Mouse (Mus musculus) hindbrain, embryonic 13.5 days (tissue): ENCODE results near the gene Mfsd1. TPM values are rescaled to one million over a fixed set of nuclear protein-coding genes. Genes with fewer than 3 reads are reported as not detected.
A peak's percentile ranks its signal among the peaks of the same experiment; 100 is the strongest.

Experiments
- ATAC-seq: fragments of 200-750 bp; cut with Nextera tagmentation; 2 replicates; pipeline ENCODE4 v1.8.0; 2017; ENCODE audit warnings: moderate TSS enrichment; ENCODE audit not compliant: low FRiP score
- H3K27ac ChIP-seq: fragments of 300-500 bp; sonication (generic); 2 replicates; pipeline ENCODE4 v1.5.1; 2015; ENCODE audit warnings: inconsistent platforms, mild to moderate bottlenecking, moderate library complexity
- H3K27me3 ChIP-seq: fragments of 300-500 bp; sonication (generic); 2 replicates; pipeline ENCODE4 v1.6.1; 2015; ENCODE audit warnings: mild to moderate bottlenecking, inconsistent platforms
- H3K36me3 ChIP-seq: fragments of 300-500 bp; sonication (generic); 2 replicates; pipeline ENCODE4 v1.6.1; 2015; ENCODE audit warnings: mild to moderate bottlenecking, inconsistent platforms
- H3K4me1 ChIP-seq: fragments of 300-500 bp; sonication (generic); replicated peaks from 2 replicates; pipeline ENCODE4 v1.6.1; 2015; ENCODE audit warnings: inconsistent platforms
- H3K4me2 ChIP-seq: fragments of 300-500 bp; sonication (generic); 2 replicates; pipeline ENCODE4 v1.6.1; 2015; ENCODE audit warnings: inconsistent platforms, mild to moderate bottlenecking, moderate library complexity
- H3K4me3 ChIP-seq: fragments of 300-500 bp; sonication (generic); 2 replicates; pipeline ENCODE4 v1.5.1; 2015; ENCODE audit warnings: mild to moderate bottlenecking, inconsistent platforms
- H3K9ac ChIP-seq: fragments of 300-500 bp; sonication (generic); 2 replicates; pipeline ENCODE4 v1.6.1; 2015; ENCODE audit warnings: mild to moderate bottlenecking, inconsistent platforms
- H3K9me3 ChIP-seq: fragments of 300-500 bp; sonication (generic); 2 replicates; pipeline ENCODE4 v1.6.1; 2016; ENCODE audit warnings: inconsistent platforms
- WGBS: fragments of 180-500 bp; shearing (Covaris S2); methylation state at CpG from one replicate; pipeline ENCODE4 v1.1.7; 2015; 5-methylcytosine and 5-hydroxymethylcytosine counted together
- polyA plus RNA-seq: library from polyadenylated mRNA; unstranded; fragments of >200 nt; fragmentation: Nextera tagmentation; extraction: Ambion mirVana; gene quantifications from 2 replicates; pipeline ENCODE4 v1.2.1, GENCODE M21; 2015

Gene Mfsd1
- 39.0 and 48.0 TPM in 2 replicates for polyA plus RNA-seq

DNA sequence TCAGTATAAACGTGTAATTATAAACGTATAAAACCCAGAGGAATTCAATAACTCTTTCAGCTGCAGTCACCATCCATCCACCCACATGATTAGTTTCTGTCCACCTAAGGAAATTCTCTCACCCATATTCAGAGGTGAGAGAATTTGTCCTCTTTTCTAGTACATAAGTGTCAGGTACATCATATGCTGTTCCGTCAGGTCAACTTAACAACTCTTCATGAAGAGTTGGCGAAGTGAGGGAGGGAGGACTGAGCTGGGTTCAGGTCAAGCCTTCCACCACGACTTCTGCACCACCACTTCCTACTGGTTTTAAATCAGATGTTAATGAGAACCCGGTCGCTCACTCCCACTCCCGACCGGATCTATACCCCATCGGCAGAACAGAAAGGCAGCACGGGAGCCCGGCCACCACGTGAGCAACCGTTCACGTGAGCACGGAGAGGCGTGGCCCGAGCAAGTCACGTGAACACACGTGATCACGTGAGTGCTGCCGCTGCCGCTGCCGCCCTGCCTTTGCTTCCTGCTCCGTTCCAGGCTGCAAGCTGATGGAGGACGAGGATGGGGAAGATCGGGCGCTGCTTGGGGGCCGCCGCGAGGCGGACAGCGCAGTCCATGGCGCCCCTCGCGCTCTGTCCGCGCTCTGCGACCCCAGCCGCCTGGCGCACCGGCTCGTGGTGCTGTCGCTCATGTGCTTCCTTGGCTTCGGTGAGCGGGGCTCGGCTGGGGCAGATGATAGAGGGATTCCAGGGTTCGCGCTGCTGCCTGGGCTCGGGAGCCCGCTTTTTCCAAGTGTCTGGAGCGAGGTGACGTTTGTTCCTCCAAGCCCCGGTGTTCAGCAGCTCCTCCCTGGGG, at the start of gene Mfsd1:
Gene Mfsd1, plus strand, starts transcription at position 469 of the 852 bp plus-strand sequence.
- peak within 1 kb of the TSS; percentile 88 for H3K9ac ChIP-seq
- peak within 1 kb of the TSS; percentile 93 for H3K4me2 ChIP-seq
- H3K27ac ChIP-seq, result peak within 1 kb of the TSS; percentile 79
- no peaks in the 10 kb centered on the region for H3K9me3 ChIP-seq
- peak within 1 kb of the TSS; percentile 90 for H3K4me3 ChIP-seq
- peaks cover 14% of the 10 kb centered on the region for H3K36me3 ChIP-seq
- H3K4me1 ChIP-seq, result peaks cover 15% of the 10 kb centered on the region
- ATAC-seq, result peak; percentile 94
- peaks cover 20% of the 10 kb centered on the region for H3K27me3 ChIP-seq
- 4% methylated on average over 54 of the region's 54 CpGs for WGBS

DNA sequence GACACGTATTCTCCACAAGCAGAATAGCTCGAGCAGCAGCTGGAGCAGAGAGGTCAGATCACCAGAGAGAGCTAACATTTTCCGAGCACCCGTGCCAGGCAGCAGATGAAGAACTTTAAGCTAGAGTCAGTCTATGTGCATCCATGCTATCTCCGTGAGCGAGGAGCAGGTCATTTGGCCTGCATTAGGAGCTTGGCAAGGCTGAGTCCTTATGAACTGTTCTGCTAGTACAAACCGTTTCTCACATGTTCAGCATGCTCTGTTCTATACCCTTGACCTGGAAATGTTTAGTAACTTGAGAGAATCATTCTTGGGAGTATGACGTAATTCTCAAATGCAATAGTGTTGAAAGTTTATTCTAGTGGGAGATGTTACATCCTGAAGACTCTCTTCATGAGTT, 38.9 kb upstream of the Mfsd1 start:
- H3K4me1 ChIP-seq, result no peaks in the 10 kb centered on the region
- no peaks in the 10 kb centered on the region for H3K36me3 ChIP-seq
- H3K9ac ChIP-seq, result no peak overlapping the region
- 83% methylated on average over 8 of the region's 8 CpGs for WGBS
- no peak for ATAC-seq
- H3K27ac ChIP-seq, result no peak overlapping the region
- no peak overlapping the region for H3K4me2 ChIP-seq
- H3K9me3 ChIP-seq, result no peaks in the 10 kb centered on the region
- H3K27me3 ChIP-seq, result no peaks in the 10 kb centered on the region
- H3K4me3 ChIP-seq, result no peak overlapping the region

DNA sequence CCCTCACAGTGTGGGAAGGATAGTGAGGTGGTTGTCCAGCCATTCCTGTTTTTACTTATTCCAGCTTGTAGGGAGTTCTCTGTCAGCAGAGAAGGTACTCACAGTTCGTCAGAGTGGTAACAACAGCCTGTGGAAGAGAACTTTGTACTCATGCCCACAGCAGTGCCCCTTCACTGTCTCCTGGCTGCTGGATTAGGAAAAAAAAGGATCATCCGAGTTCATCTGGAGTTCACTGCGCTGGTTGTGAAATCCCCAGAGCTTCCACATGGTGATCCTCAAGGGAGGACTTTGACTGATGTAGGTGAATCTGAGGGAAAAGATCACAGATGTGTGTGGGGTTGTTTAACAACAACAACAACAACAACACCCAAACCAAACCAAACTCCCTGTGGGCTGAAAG, 31.3 kb upstream of the Mfsd1 start:
- Histone ChIP-seq H3K27ac (no peak overlapping the region), H3K4me2 (no peak overlapping the region), H3K9me3 (no peaks in the 10 kb centered on the region), H3K27me3 (no peaks in the 10 kb centered on the region), H3K4me1 (peaks cover 2% of the 10 kb centered on the region; the same call in 1 of the 2 replicates), H3K9ac (no peak overlapping the region), H3K36me3 (no peaks in the 10 kb centered on the region), H3K4me3 (no peak overlapping the region)
- WGBS, result 73% methylated on average over 3 of the region's 3 CpGs
- no peak for ATAC-seq

DNA sequence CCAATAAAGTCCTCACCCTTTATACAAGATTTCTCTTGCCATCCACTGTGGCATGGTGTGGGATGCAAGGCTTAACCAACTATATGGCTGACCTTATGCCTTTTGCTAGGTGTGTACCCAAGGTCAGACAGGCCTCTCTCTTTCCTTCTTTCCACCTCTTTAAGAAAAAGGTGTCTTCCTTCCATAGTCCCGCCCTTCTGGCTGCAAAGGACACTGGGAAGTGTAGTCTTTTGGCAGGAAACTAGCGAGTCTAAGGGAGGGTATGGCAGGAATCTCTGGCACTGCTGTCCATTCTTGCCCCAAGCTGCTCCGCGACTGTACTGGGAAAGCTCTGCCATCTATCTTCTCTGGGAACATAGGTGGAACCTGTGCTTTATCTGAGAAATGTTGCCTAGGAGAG, 29.3 kb upstream of the Mfsd1 start:
- peak; percentile 33 for ATAC-seq
- H3K4me2 ChIP-seq, result no peak overlapping the region
- 47% methylated on average over 4 of the region's 4 CpGs for WGBS

DNA sequence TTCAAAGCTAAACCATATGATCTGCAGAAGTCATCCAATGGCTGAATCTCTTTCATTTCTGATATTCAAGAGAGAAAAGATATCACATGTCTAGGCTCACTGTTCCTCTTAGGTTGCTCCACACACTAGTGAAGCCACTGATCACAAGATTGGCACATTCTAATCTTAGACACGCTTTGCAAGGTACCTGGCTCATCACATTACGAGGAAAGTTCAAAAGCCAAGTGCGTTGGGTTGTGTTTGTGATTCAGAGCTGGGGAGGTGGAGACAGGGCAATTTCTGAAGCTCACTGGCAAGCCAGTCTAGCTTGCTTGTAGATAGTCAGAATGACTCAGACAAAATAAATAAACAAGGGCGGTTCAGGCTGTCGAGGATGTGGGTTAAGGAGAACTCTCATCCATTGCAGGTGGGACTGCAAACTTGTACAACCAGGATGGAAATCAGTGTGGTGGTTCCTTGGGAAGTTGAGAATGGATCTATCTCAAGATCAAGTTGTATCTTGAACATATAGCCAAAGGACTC, 28.6 kb upstream of the Mfsd1 start:
- H3K9ac ChIP-seq, result no peak overlapping the region
- no peak overlapping the region for H3K4me3 ChIP-seq
- no peak overlapping the region for H3K4me2 ChIP-seq
- no peak for ATAC-seq
- no peaks in the 10 kb centered on the region for H3K9me3 ChIP-seq
- H3K27ac ChIP-seq, result no peak overlapping the region
- no peaks in the 10 kb centered on the region for H3K27me3 ChIP-seq
- peaks cover 20% of the 10 kb centered on the region for H3K4me1 ChIP-seq
- 91% methylated on average over 5 of the region's 5 CpGs for WGBS
- no peaks in the 10 kb centered on the region for H3K36me3 ChIP-seq

More for the DNA sequence above, 29.3 kb upstream of the Mfsd1 start:
- H3K36me3 ChIP-seq, result no peaks in the 10 kb centered on the region
- no peak overlapping the region for H3K27ac ChIP-seq
- no peak overlapping the region for H3K9ac ChIP-seq
- no peaks in the 10 kb centered on the region for H3K27me3 ChIP-seq
- peaks cover 20% of the 10 kb centered on the region for H3K4me1 ChIP-seq
- no peak overlapping the region for H3K4me3 ChIP-seq
- H3K9me3 ChIP-seq, result no peaks in the 10 kb centered on the region

DNA sequence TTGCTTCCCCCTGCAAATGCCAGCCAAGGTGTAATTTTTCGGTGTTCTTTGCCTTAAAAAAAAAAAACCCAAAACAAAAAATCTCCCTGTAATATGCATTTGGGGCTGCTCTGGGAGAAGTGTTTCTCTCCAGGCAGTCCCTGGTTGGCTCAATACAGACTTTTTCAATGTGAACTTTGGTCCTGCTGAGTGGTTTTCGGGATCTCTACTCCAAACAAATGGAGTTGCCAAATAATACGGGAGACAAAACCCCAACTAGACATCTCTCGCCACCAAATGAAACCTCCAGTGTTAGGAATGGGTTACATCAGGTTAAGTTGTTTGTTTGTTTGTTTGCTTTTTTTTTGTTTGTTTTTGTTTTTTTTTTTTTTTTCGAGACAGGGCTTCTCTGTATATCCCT, 27.3 kb upstream of the Mfsd1 start:
- ATAC-seq, result no peak
- peaks cover 20% of the 10 kb centered on the region for H3K4me1 ChIP-seq
- no peak overlapping the region for H3K4me3 ChIP-seq
- no peak overlapping the region for H3K4me2 ChIP-seq
- no peak overlapping the region for H3K9ac ChIP-seq
- no peak overlapping the region for H3K27ac ChIP-seq
- no peaks in the 10 kb centered on the region for H3K36me3 ChIP-seq
- no peaks in the 10 kb centered on the region for H3K9me3 ChIP-seq
- 92% methylated on average over 5 of the region's 5 CpGs for WGBS
- H3K27me3 ChIP-seq, result no peaks in the 10 kb centered on the region

DNA sequence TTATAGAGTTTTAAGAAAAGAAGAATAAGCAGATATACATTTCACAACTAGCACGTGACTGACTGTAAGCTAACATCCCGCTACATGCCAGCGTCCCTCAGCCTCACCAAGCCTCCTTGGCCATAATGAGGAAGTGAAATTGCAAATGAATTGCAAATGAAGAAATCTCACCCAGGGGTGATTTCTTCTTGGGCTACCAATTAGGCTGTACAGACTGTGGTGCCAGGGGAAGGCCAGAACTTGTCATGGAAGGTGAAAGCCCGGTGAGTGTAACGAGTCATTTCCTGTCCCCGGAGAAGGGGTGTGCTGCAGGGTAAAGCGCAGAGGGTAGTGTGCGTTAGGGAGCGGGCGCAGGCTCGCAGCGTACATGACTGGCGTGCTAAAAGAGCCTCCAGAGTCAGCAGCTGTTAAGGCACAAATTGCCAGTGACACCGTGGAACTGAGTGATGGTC, 25.3 kb upstream of the Mfsd1 start:
- peak overlapping the region; percentile 68 for H3K27ac ChIP-seq
- peak overlapping the region; percentile 51 for H3K4me2 ChIP-seq
- H3K4me1 ChIP-seq, result peaks cover 20% of the 10 kb centered on the region
- H3K27me3 ChIP-seq, result no peaks in the 10 kb centered on the region
- peak overlapping the region; percentile 51; the same call in 1 of the 2 replicates for H3K9ac ChIP-seq
- WGBS, result 21% methylated on average over 14 of the region's 14 CpGs
- ATAC-seq, result peak; percentile 86
- peak overlapping the region; percentile 29 for H3K4me3 ChIP-seq
- H3K9me3 ChIP-seq, result no peaks in the 10 kb centered on the region
- H3K36me3 ChIP-seq, result no peaks in the 10 kb centered on the region

DNA sequence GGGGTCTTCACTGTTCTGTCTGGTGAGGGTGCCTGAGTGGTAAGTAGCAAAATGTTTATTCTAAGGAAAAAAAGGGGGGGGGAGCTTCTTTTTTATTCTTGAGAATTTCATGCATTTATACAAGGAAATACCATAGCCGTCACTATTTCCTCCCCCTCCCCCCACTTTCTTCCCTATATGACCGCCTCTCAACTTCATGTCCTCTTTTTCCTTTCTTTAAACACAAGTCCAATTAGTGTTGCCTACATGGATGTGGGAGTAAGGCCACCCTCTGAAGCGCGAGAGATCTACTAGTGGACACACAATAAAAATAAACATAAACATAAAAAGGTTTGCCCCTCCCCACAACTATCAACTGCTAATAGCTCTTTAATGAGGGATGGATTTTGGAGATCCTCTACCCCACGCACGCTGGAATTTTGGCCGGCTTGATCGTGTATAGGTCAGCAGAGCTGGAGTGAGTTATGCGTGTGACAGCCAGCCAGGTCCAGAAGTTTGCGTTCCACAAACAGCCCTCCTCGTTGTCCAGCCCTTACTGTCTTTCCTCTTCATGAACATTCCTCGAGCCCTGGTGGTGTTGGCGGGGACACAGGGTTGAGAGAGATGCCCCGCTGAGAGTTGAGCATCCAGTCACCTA, 24.7 kb upstream of the Mfsd1 start:
- peak overlapping the region; percentile 51 for H3K4me2 ChIP-seq
- peaks cover 20% of the 10 kb centered on the region for H3K4me1 ChIP-seq
- no peaks in the 10 kb centered on the region for H3K27me3 ChIP-seq
- no peak overlapping the region for H3K9ac ChIP-seq
- no peaks in the 10 kb centered on the region for H3K9me3 ChIP-seq
- H3K36me3 ChIP-seq, result no peaks in the 10 kb centered on the region
- H3K4me3 ChIP-seq, result peak overlapping the region; percentile 29; the same call in 1 of the 2 replicates
- 64% methylated on average over 14 of the region's 14 CpGs for WGBS
- peak; percentile 40; the same call in 1 of the 2 replicates for ATAC-seq
- peak overlapping the region; percentile 68 for H3K27ac ChIP-seq

DNA sequence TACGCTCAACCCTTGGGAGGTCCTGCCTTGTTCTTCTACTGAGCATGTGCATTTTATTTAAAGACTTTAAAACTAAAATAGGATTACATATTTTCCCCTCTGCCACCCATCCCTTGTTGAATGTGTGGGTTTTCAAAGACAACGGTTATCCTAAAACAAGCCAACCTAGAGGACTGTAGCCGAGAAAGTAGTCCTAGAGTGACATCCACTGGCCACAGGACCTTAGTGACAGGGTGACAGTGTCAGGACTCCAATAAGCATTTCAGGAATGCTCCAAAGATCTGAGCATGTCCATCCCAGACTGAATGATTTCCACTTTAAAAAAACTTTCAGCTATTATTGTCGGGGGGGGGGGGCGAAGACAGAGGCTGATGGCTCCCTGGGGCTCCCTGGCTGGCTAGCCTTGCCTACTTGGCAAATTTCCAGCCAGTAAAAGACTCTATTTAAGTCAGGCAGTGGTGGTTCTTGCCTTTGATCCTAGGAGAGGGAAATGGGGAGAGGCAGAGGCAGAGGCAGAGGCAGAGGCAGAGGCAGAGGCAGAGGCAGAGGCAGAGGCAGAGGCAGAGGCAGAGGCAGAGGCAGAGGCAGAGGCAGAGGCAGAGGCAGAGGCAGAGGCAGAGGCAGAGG, 17.7 kb upstream of the Mfsd1 start:
- Histone ChIP-seq H3K4me1 (no peaks in the 10 kb centered on the region), H3K27ac (no peak overlapping the region), H3K27me3 (peaks cover 10% of the 10 kb centered on the region), H3K9ac (no peak overlapping the region), H3K9me3 (no peaks in the 10 kb centered on the region), H3K36me3 (no peaks in the 10 kb centered on the region), H3K4me2 (no peak overlapping the region), H3K4me3 (no peak overlapping the region)
- no peak for ATAC-seq
- WGBS, result 49% methylated on average over 5 of the region's 5 CpGs

DNA sequence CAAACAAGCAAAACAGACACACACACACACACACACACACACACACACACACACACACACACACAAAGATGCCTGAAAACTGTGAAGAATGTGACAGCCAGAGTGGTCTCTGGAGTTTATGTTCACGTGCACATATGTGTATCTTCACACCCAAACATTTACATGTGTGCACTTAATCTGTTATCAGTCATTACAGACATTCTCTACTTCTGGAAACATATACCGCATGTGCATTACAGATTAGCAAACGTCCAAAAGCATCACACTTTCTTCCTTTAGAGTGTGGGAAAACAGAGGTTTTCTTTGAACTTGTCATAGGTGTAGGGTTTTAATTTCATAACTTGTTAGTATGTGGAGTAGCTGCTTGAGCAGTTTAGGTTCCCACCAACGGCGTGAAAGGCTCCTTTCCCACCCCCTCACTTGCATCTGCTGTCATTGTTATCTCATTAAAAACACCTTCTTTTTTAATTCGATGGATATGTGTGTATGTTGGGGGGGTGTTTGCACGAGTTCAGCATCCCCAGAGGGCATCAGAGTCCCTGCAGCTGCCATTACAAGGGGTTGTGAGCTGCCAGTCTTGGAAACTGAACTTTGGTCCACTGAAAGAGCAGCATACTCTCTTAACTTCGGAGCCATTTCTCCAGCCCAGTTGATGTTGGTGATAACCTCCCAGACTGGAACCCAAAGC, 16.9 kb upstream of the Mfsd1 start:
- H3K9me3 ChIP-seq, result no peaks in the 10 kb centered on the region
- no peak overlapping the region for H3K4me3 ChIP-seq
- no peak overlapping the region for H3K9ac ChIP-seq
- WGBS, result 76% methylated on average over 8 of the region's 8 CpGs
- no peak for ATAC-seq
- no peak overlapping the region for H3K27ac ChIP-seq
- no peaks in the 10 kb centered on the region for H3K4me1 ChIP-seq
- peaks cover 16% of the 10 kb centered on the region for H3K27me3 ChIP-seq
- no peak overlapping the region for H3K4me2 ChIP-seq
- no peaks in the 10 kb centered on the region for H3K36me3 ChIP-seq

DNA sequence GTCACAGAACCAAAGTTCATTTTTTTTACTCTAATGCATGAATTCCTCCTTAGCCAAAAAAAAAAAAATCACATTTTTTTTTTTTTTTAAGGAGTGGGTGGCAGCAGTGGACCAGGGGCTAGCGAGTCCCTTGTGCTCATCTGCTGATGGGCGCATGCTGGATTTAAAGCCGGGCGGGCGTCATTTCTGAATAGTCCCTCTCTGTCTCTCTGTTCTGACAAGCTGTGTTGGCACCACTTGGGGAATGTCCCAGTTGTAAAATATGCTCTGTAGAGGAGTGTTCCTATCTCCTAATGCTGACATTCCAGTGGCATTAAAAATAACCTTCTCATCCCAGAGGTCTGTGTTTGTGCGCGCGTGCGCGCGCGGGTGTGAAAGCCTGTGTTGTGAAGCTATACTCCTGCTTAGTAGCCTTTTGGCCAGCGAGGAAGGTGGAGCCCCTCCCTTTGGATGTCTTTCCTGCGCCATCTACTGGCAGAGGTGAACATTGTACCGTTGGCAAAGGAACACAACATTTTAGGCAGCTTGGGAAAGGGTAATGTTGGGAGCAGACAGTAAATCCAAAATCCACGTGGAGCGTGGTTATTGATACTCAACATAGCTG, 14.4 kb upstream of the Mfsd1 start:
- Histone ChIP-seq H3K36me3 (no peaks in the 10 kb centered on the region), H3K27ac (no peak overlapping the region), H3K9me3 (no peaks in the 10 kb centered on the region), H3K4me2 (peak overlapping the region; percentile 48), H3K4me3 (peak overlapping the region; percentile 21; the same call in 1 of the 2 replicates), H3K27me3 (peaks cover 32% of the 10 kb centered on the region), H3K9ac (peak overlapping the region; percentile 51; the same call in 1 of the 2 replicates), H3K4me1 (no peaks in the 10 kb centered on the region)
- WGBS, result 28% methylated on average over 17 of the region's 17 CpGs
- ATAC-seq, result peak; percentile 59
